ENCODE assay signal across 20 mouse cellular contexts in genomic region chr1:91085009-91085408, GRCm38 (mm10). TPM values are rescaled to one million over a fixed set of nuclear protein-coding genes. Genes with fewer than 3 reads are reported as not detected.
A peak's percentile ranks its signal among the peaks of the same experiment; 100 is the strongest.
DNase-seq lines count a peak whose midpoint lies in the region; ATAC-seq and TF ChIP-seq lines count a peak whose summit lies in the region.
"Had no signal": no experiment of that assay in that cellular context is flagged by ENCODE, and none has a peak within 500 bp of the region (broad histone marks: within the 10 kb centered on the region; RNA-seq: fewer than 3 reads in every experiment).

No protein-coding gene starts in this region.

- no peak overlapping the region for H3K9ac ChIP-seq in heart, postnatal 0 days (replicated peaks; ENCODE audit: low read depth, low read length)
- H3K9ac ChIP-seq in lung, embryonic 16.5 days (ENCODE audit: low read length) = no peak overlapping the region
- H3K9ac ChIP-seq: hindbrain, embryonic 12.5 days had no signal

- H3K4me2 ChIP-seq in heart, postnatal 0 days (ENCODE audit: low read depth, low read length) = no peak overlapping the region
- no peak overlapping the region for H3K4me2 ChIP-seq in lung, embryonic 16.5 days (ENCODE audit: low read depth, low read length)
- H3K4me2 ChIP-seq: hindbrain, embryonic 12.5 days had no signal

- peak; percentile 72 for TF ChIP-seq EP300 in heart, postnatal 0 days (IDR thresholded peaks at IDR 0.05; ENCODE audit: low read depth)

- peak; percentile 53 for ATAC-seq in heart, postnatal 0 days (ENCODE audit: insufficient read depth, low read depth)
- no peak for ATAC-seq in lung, embryonic 16.5 days (ENCODE audit: low read depth)
- no peak for ATAC-seq in activated CD4-positive, CD25-positive, alpha-beta regulatory T cell, adult 4 months
- ATAC-seq: CD4-positive, CD25-positive, alpha-beta regulatory T cell, adult 4 months; midbrain, embryonic 16.5 days had no signal

- 19% methylated on average over 10 of the region's 10 CpGs for WGBS in heart, postnatal 0 days
- 41% methylated on average over 10 of the region's 10 CpGs for WGBS in lung, embryonic 16.5 days
- WGBS in thymus, adult 2 months = 96% methylated on average over 10 of the region's 10 CpGs

- no peak for TF ChIP-seq POLR2A in embryonic fibroblast, embryonic 13.5 days (IDR thresholded peaks at IDR 0.05; ENCODE audit: low read depth, low read length)
- TF ChIP-seq POLR2A in thymus, adult 2 months (IDR thresholded peaks at IDR 0.05; ENCODE audit: control insufficient read depth, extremely low read depth, insufficient read depth, low read length, poor library complexity) = no peak

- H3K36me3 ChIP-seq in heart, postnatal 0 days (replicated peaks; ENCODE audit: control insufficient read depth, insufficient read depth, low read length) = peaks cover 42% of the 10 kb centered on the region
- no peaks in the 10 kb centered on the region for H3K36me3 ChIP-seq in lung, embryonic 16.5 days (ENCODE audit: control insufficient read depth, insufficient read depth, low read length)
- peaks cover 11% of the 10 kb centered on the region; the same call in 1 of the 2 replicates for H3K36me3 ChIP-seq in thymus, adult 2 months (ENCODE audit: control insufficient read depth, insufficient read depth, low read length)
- H3K36me3 ChIP-seq: hindbrain, embryonic 12.5 days had no signal

- no peak for TF ChIP-seq CTCF in heart, postnatal 0 days (IDR thresholded peaks at IDR 0.05; ENCODE audit: low read depth)
- no peak for TF ChIP-seq CTCF in embryonic fibroblast, embryonic 13.5 days (IDR thresholded peaks at IDR 0.05; ENCODE audit: borderline replicate concordance, insufficient read depth, low read length)
- TF ChIP-seq CTCF in thymus, adult 2 months (IDR thresholded peaks at IDR 0.05; ENCODE audit: borderline replicate concordance, control insufficient read depth, extremely low read depth, insufficient read depth, low read length, poor library complexity) = no peak

- no peaks in the 10 kb centered on the region for H3K27me3 ChIP-seq in heart, postnatal 0 days (ENCODE audit: control insufficient read depth, insufficient read depth, low read length)
- H3K27me3 ChIP-seq in lung, embryonic 16.5 days (ENCODE audit: control insufficient read depth, insufficient read depth, low read depth, low read length) = no peaks in the 10 kb centered on the region
- no peaks in the 10 kb centered on the region for H3K27me3 ChIP-seq in thymus, adult 2 months (ENCODE audit: control insufficient read depth, insufficient read depth, low read length)
- H3K27me3 ChIP-seq: hindbrain, embryonic 12.5 days; megakaryocyte, embryonic 14.5 days had no signal

- peak; percentile 65 for DNase-seq in heart, postnatal 0 days (ENCODE audit: low spot score)
- DNase-seq in heart, adult 8-10 months (ENCODE audit: low spot score) = no peak
- DNase-seq in lung, postnatal 4 days = no peak
- no peak for DNase-seq in thymus, adult 2 months
- DNase-seq: adrenal gland, postnatal 14 days; cerebellum, adult 2 months; gastrocnemius, postnatal 25 days; kidney, adult 11 months; layer of hippocampus, postnatal 36 days; left cerebral cortex, postnatal 4 days; right cerebral cortex, postnatal 14 days; thymus, adult 18-20 months had no signal

- H3K27ac ChIP-seq in heart, postnatal 0 days (ENCODE audit: low read depth) = peak overlapping the region; percentile 84
- H3K27ac ChIP-seq in lung, embryonic 16.5 days (ENCODE audit: low read length) = peak overlapping the region; percentile 74
- peak overlapping the region; percentile 75 for H3K27ac ChIP-seq in embryonic fibroblast, embryonic 13.5 days (ENCODE audit: insufficient read depth, low read length)
- H3K27ac ChIP-seq in thymus, adult 2 months (ENCODE audit: control insufficient read depth, insufficient read depth, low read length) = no peak overlapping the region
- H3K27ac ChIP-seq: hindbrain, embryonic 12.5 days had no signal

- peaks cover 48% of the 10 kb centered on the region for H3K4me1 ChIP-seq in heart, postnatal 0 days (ENCODE audit: control insufficient read depth, insufficient read depth)
- H3K4me1 ChIP-seq in lung, embryonic 16.5 days (replicated peaks; ENCODE audit: control insufficient read depth, insufficient read depth, low read length) = peaks cover 33% of the 10 kb centered on the region
- peaks cover 45% of the 10 kb centered on the region for H3K4me1 ChIP-seq in embryonic fibroblast, embryonic 13.5 days (ENCODE audit: control insufficient read depth, insufficient read depth, low read length)
- peaks cover 26% of the 10 kb centered on the region for H3K4me1 ChIP-seq in thymus, adult 2 months (replicated peaks; ENCODE audit: control insufficient read depth, insufficient read depth, low read length)

- no peak overlapping the region for H3K4me3 ChIP-seq in heart, postnatal 0 days (ENCODE audit: low read depth, low read length)
- H3K4me3 ChIP-seq in lung, embryonic 16.5 days (ENCODE audit: low read length) = no peak overlapping the region
- no peak overlapping the region for H3K4me3 ChIP-seq in embryonic fibroblast, embryonic 13.5 days (ENCODE audit: insufficient read depth, low read length)
- no peak overlapping the region for H3K4me3 ChIP-seq in thymus, adult 2 months (ENCODE audit: control insufficient read depth, insufficient read depth, low read length)
- H3K4me3 ChIP-seq: hindbrain, embryonic 12.5 days; megakaryocyte, embryonic 14.5 days had no signal

- H3K9me3 ChIP-seq in heart, postnatal 0 days (replicated peaks; ENCODE audit: control insufficient read depth, low read length) = no peaks in the 10 kb centered on the region
- H3K9me3 ChIP-seq in lung, embryonic 16.5 days (ENCODE audit: control insufficient read depth, low read length) = no peaks in the 10 kb centered on the region
- H3K9me3 ChIP-seq: hindbrain, embryonic 12.5 days; megakaryocyte, embryonic 14.5 days had no signal

RNA-seq across cellular contexts. Expression of gene Rbm44, which starts 59.9 kb away (rescaled TPM):
- 0.04 and 4.4 TPM in 2 replicates for total RNA-seq in heart, postnatal 0 days (2014; rRNA removed; ENCODE audit: low replicate concordance)
- polyA plus RNA-seq in heart, postnatal 0 days (2015; fragmentation: Nextera tagmentation; extraction: Ambion mirVana) = 0.71 and 0.97 TPM in 2 replicates
- total RNA-seq in heart, adult 8-10 months (2022) = not detected
- 1.3 and 1.7 TPM in 2 replicates for polyA plus RNA-seq in lung, embryonic 16.5 days (2015; fragmentation: Nextera tagmentation; extraction: Ambion mirVana)
- 0.27 TPM in 1 of 2 replicates, not detected in the other for polyA plus RNA-seq in embryonic fibroblast, embryonic 13.5 days (2011; ENCODE audit: insufficient read length, low read depth, missing spikeins)
- polyA plus RNA-seq in activated CD4-positive, CD25-positive, alpha-beta regulatory T cell, adult 4 months (2017; shearing (Covaris generic)) = 1 to 10 TPM; 1.7 TPM
- 0.27 and 0.70 TPM in 2 replicates for polyA plus RNA-seq in thymus, adult 2 months (2012; rRNA removed)
- total RNA-seq: adrenal gland, postnatal 14 days; gastrocnemius, postnatal 25 days; layer of hippocampus, postnatal 36 days; MEL had no signal
